Mouse (Mus musculus) testis, adult 2 months (tissue): ENCODE measurements around the gene Gm43720.

Source experiments
- CTCF ChIP-seq: fragments of 200-500 bp; IDR thresholded peaks from 2 replicates; pipeline ENCODE4 v1.5.1; 2012; ENCODE audit warnings: low read depth, mild to moderate bottlenecking, inconsistent platforms, low read length, moderate library complexity; ENCODE audit not compliant: control insufficient read depth, insufficient read depth, insufficient replicate concordance
- POLR2A ChIP-seq: fragments of 200-500 bp; IDR thresholded peaks from 2 replicates; pipeline ENCODE4 v1.6.1; 2012; ENCODE audit warnings: low read depth, mild to moderate bottlenecking, inconsistent platforms, low read length, moderate library complexity; ENCODE audit not compliant: control insufficient read depth

DNA sequence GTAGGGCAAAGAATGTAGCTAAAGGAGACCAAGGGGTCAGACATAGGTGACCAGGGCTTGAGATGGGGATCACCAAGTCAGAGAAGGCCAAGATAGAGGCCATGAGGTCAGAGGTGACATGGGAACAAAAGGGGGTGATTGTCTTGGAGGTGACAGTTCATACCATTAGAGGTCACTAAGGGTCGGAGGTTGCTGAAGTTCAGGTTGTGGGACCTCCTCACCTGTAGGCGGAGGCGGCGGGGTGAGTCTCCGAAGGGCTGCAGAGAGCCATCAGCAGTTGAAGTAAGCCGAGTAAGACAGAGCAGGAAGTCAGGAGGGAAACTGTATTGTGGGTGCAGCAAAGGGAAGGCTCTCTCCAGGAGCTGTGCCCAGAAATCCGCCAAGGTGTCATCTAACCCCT, 1.8 kb downstream of the Gm43720 start:
- TF ChIP-seq CTCF (no peak), POLR2A (no peak)
